Mouse (Mus musculus) kidney, postnatal 0 days (tissue): Measurements from ENCODE around the gene Cdca7l. TPM values are rescaled to one million over a fixed set of nuclear protein-coding genes. Genes with fewer than 3 reads are reported as not detected.

Experiments
- ATAC-seq: fragments of 200-750 bp; cut with Nextera tagmentation; replicated peaks from 2 replicates; pipeline ENCODE4 v1.8.0; 2017; ENCODE audit warnings: low read depth, moderate number of reproducible peaks, moderate TSS enrichment, moderate library complexity; ENCODE audit not compliant: low FRiP score
- DNase-seq: peaks from one replicate; pipeline ENCODE4 v3.0.0-alpha.2; 2016; ENCODE audit warnings: low spot score
- H3K27ac ChIP-seq: fragments of 300-500 bp; sonication (generic); 2 replicates; pipeline ENCODE4 v1.5.1; 2014; ENCODE audit warnings: mild to moderate bottlenecking
- H3K27me3 ChIP-seq: fragments of 300-500 bp; sonication (generic); 2 replicates; pipeline ENCODE4 v1.6.1; 2014; ENCODE audit warnings: low read length, mixed read lengths; ENCODE audit not compliant: insufficient read depth
- H3K36me3 ChIP-seq: fragments of 300-500 bp; sonication (generic); 2 replicates; pipeline ENCODE4 v1.6.1; 2014; ENCODE audit warnings: low read length, mixed read lengths; ENCODE audit not compliant: insufficient read depth
- H3K4me1 ChIP-seq: fragments of 300-500 bp; sonication (generic); replicated peaks from 2 replicates; pipeline ENCODE4 v1.6.1; 2014; ENCODE audit warnings: antibody characterized with exemption, low read length, mixed read lengths; ENCODE audit not compliant: insufficient read depth
- H3K4me2 ChIP-seq: fragments of 300-500 bp; sonication (generic); 2 replicates; pipeline ENCODE4 v1.6.1; 2014; ENCODE audit warnings: mild to moderate bottlenecking, low read length, moderate library complexity, mixed read lengths
- H3K4me3 ChIP-seq: fragments of 300-500 bp; sonication (generic); replicated peaks from 2 replicates; pipeline ENCODE4 v1.5.1; 2014; ENCODE audit warnings: low read depth, low read length
- H3K9ac ChIP-seq: fragments of 300-500 bp; sonication (generic); 2 replicates; pipeline ENCODE4 v1.6.1; 2014; ENCODE audit warnings: low read depth, low read length
- H3K9me3 ChIP-seq: fragments of 300-500 bp; sonication (generic); replicated peaks from 2 replicates; pipeline ENCODE4 v1.6.1; 2016; ENCODE audit warnings: low read length, inconsistent platforms, mixed read lengths
- CTCF ChIP-seq: IDR thresholded peaks from 2 replicates; pipeline ENCODE4 v1.5.1; 2016; ENCODE audit warnings: antibody characterized with exemption, low read depth, mild to moderate bottlenecking, moderate library complexity
- WGBS: fragments of 180-500 bp; shearing (Covaris S2); extraction: QIAGEN DNeasy Blood & Tissue Kit; methylation state at CpG from one replicate; pipeline ENCODE4 v1.1.7; 2014; 5-methylcytosine and 5-hydroxymethylcytosine counted together
- polyA plus RNA-seq: library from polyadenylated mRNA; unstranded; fragments of >200 nt; fragmentation: Nextera tagmentation; extraction: Ambion mirVana; gene quantifications from 2 replicates; pipeline ENCODE4 v1.2.1, GENCODE M21; 2015

Gene Cdca7l
- polyA plus RNA-seq, 1 experiment from 2014 or later: 34.8 TPM

DNA sequence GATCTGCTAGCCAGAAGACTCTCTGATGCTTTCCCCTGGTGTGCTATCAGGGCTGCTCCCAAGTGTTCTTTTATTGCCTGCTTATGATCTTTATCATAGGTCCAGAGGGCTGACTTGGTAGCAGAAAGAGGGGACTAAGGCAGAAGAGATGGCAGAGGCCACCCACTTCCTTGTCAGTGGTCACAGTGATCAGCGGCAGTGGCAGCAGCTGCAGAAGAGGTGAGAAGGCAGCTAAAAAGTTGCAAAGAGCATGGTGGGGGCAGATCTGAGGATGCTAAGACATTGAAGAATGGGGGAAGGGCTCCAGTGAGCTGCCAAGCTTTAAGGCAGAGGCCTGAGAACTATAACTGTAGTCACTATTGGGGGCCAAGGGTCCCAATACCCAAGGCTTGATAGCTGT is 17.3 kb downstream of the Cdca7l start:
- Histone ChIP-seq H3K9ac (no peak overlapping the region), H3K36me3 (no peaks in the 10 kb centered on the region), H3K4me1 (no peaks in the 10 kb centered on the region), H3K27ac (no peak overlapping the region), H3K9me3 (no peaks in the 10 kb centered on the region), H3K4me3 (no peak overlapping the region), H3K27me3 (no peaks in the 10 kb centered on the region), H3K4me2 (no peak overlapping the region)
- TF ChIP-seq CTCF: no peak
- ATAC-seq: no peak
- 79% methylated on average over 1 of the region's 1 CpGs for WGBS
- no peak for DNase-seq

DNA sequence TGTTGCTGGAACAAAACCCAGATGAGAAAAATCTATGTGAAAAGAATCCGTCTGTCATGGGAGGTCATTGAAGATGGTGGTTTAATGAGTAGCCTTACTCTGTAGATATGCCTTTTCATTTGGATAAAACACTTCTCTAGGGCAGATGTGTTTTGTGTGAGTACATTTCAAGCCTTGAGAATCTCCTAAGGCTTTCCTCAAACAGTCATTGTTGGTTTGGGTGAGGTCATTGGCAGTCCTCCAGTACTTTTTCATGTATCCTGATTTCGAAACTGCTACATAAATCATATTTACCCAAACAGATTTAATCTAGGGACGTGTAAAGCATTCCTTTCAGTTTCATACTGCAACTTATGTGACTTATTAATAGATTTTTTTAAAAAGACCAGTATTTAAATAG is 24.3 kb downstream of the Cdca7l start:
- H3K9me3 ChIP-seq: no peaks in the 10 kb centered on the region
- H3K4me3 ChIP-seq: no peak overlapping the region
- H3K27me3 ChIP-seq: no peaks in the 10 kb centered on the region
- H3K4me1 ChIP-seq: no peaks in the 10 kb centered on the region; the same call in 1 of the 2 replicates
- DNase-seq (peak; percentile 61), ATAC-seq (no peak)
- no peak overlapping the region for H3K9ac ChIP-seq
- TF ChIP-seq CTCF: no peak
- no peak overlapping the region for H3K4me2 ChIP-seq
- H3K27ac ChIP-seq: no peak overlapping the region
- 44% methylated on average over 3 of the region's 3 CpGs for WGBS
- H3K36me3 ChIP-seq: no peaks in the 10 kb centered on the region

DNA sequence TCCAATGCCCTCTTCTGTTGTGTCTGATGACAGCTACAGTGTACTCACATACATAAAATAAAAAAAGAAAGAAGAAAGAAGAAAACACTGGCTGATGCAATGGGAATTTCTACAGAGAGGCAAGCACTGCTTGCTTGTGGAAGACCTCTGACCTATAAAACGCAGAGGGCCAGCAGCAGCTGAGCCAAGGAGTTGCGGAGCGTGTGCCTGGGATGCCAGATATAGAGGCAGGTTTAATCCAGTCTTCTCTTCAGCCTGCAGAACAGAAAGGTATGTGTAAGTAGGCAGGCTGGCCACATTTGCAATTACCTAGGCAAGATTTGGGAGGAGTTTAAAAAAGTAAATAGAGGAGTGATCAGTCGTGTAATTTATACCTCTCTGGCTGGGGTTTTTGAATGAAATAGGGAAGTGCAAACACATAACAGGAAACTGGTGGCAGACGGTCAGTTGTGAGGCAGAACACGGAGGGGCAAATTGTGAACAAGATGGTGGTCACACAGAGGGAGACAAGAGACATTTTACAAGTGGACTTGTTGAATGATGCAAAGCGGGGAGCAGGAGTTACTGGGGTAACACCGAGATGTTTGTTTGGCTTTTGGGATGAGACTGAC is 27.4 kb downstream of the Cdca7l start:
- H3K9me3 ChIP-seq: no peaks in the 10 kb centered on the region
- DNase-seq (no peak), ATAC-seq (no peak)
- H3K27me3 ChIP-seq: no peaks in the 10 kb centered on the region
- no peak overlapping the region for H3K9ac ChIP-seq
- H3K4me2 ChIP-seq: no peak overlapping the region
- 39% methylated on average over 8 of the region's 8 CpGs for WGBS
- no peaks in the 10 kb centered on the region for H3K36me3 ChIP-seq
- TF ChIP-seq CTCF: no peak
- H3K4me3 ChIP-seq: no peak overlapping the region
- H3K27ac ChIP-seq: no peak overlapping the region
- no peaks in the 10 kb centered on the region; the same call in 1 of the 2 replicates for H3K4me1 ChIP-seq

DNA sequence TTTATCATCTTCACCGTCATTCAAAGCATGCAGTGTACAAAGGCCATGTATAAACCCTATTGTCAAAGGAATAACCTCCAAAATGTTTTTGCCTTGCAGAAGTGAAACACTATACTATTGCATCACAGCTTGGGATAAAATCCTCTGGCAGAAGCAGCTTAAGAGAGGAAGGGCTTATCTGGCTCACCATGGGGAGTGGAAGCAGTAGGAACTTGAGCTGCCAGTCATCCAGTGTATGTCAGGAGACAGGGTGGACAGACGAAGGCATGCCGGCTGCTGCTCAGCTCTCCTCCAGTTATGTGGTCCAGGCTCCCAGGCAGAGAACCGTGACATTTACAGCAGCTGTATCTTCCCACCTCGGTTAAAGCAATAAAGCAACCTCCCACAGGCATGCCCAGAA is 28.1 kb downstream of the Cdca7l start:
- no peak for TF ChIP-seq CTCF
- no peaks in the 10 kb centered on the region for H3K27me3 ChIP-seq
- no peak overlapping the region for H3K27ac ChIP-seq
- H3K4me2 ChIP-seq: no peak overlapping the region
- no peaks in the 10 kb centered on the region for H3K9me3 ChIP-seq
- no peaks in the 10 kb centered on the region for H3K4me1 ChIP-seq
- H3K36me3 ChIP-seq: no peaks in the 10 kb centered on the region
- DNase-seq (no peak), ATAC-seq (no peak)
- H3K4me3 ChIP-seq: no peak overlapping the region
- no peak overlapping the region for H3K9ac ChIP-seq
- 24% methylated on average over 5 of the region's 5 CpGs for WGBS

DNA sequence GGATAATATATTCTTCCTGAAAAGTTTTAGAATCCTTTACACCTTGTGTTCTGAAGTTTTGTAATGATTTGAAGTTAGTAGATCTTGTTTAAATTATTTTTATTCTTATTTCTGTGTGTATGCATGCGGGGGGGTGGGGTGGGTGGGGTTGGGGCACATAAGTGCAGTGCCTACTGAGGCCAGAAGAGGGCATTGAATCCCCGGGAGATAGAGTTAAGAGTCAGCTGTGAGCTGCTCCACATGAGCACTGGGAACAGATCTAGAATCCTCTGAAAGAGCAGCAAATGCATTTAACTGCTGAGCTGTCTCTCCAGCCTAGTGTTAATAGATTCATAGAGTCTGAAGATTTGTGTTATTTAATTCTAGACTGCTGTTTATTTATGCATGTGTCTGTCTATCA is 30.6 kb downstream of the Cdca7l start:
- Histone ChIP-seq H3K4me1 (no peaks in the 10 kb centered on the region), H3K4me3 (no peak overlapping the region), H3K9me3 (no peaks in the 10 kb centered on the region), H3K36me3 (no peaks in the 10 kb centered on the region), H3K27ac (no peak overlapping the region), H3K4me2 (no peak overlapping the region), H3K9ac (no peak overlapping the region), H3K27me3 (no peaks in the 10 kb centered on the region)
- no peak for TF ChIP-seq CTCF
- DNase-seq (no peak), ATAC-seq (no peak)
- 81% methylated on average over 2 of the region's 2 CpGs for WGBS

DNA sequence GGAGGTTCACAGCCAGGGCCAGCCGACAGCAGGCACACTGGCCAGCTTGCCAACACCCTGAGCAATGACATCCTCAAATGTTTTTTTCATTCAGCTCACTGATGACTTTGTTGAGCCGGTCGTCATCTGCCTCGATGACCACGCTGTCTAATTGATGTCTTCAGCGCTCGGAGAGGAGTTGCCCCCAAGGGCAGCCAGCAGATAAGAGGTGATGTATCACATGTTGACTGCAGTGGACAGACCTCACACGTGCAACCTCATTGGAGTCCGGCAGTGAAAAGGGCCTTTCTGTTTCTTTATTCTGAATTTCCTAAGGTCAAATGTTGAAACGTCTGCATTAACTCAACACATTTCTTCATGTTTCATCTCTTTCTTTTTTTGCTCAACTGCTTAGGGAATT is 31.3 kb downstream of the Cdca7l start:
- no peak overlapping the region for H3K9ac ChIP-seq
- no peak for ATAC-seq

DNA sequence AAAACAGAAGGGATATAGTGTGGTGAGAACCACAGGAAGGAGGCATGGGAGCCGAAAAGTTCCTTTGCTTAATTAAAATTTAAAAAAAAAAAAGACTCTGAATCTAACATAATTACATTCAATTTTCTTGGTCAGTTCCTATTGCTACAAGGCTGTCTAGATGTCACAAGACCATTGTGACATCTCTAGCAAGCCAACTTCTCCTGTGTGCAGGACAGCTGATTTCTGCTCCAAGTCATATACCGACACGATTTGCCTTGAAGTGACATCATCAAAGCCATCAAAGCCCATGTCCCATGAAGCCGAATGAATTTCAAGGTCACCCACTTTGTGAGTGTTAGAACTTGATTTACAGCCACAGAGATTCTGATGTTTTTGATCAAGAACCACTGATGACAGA is 33.3 kb downstream of the Cdca7l start:
- no peak overlapping the region for H3K9ac ChIP-seq
- TF ChIP-seq CTCF: no peak
- H3K4me3 ChIP-seq: no peak overlapping the region
- H3K4me1 ChIP-seq: no peaks in the 10 kb centered on the region
- no peaks in the 10 kb centered on the region for H3K9me3 ChIP-seq
- 81% methylated on average over 4 of the region's 4 CpGs for WGBS
- no peaks in the 10 kb centered on the region for H3K36me3 ChIP-seq
- ATAC-seq (no peak), DNase-seq (no peak)
- no peak overlapping the region for H3K4me2 ChIP-seq
- no peak overlapping the region for H3K27ac ChIP-seq
- no peaks in the 10 kb centered on the region for H3K27me3 ChIP-seq

More for the DNA sequence above, 31.3 kb downstream of the Cdca7l start:
- 52% methylated on average over 10 of the region's 10 CpGs for WGBS
- Histone ChIP-seq H3K27me3 (no peaks in the 10 kb centered on the region), H3K9me3 (no peaks in the 10 kb centered on the region), H3K4me2 (no peak overlapping the region), H3K4me3 (no peak overlapping the region), H3K4me1 (no peaks in the 10 kb centered on the region), H3K27ac (no peak overlapping the region), H3K36me3 (no peaks in the 10 kb centered on the region)
- no peak for TF ChIP-seq CTCF
- no peak for DNase-seq
